Mouse (Mus musculus) liver, postnatal 0 days (tissue): ENCODE measurements around the gene Slc39a11. TPM values are rescaled to one million over a fixed set of nuclear protein-coding genes. Genes with fewer than 3 reads are reported as not detected.

Experiments
- ATAC-seq: fragments of 200-750 bp; cut with Nextera tagmentation; 2 replicates; pipeline ENCODE4 v1.8.0; 2017; ENCODE audit warnings: mild to moderate bottlenecking, moderate library complexity
- DNase-seq: peaks from one replicate; pipeline ENCODE4 v3.0.0-alpha.2; 2016
- H3K27ac ChIP-seq: fragments of 300-500 bp; sonication (generic); 2 replicates; pipeline ENCODE4 v1.5.1; 2014; ENCODE audit warnings: antibody characterized with exemption, moderate library complexity, mild to moderate bottlenecking, low read depth
- H3K27me3 ChIP-seq: fragments of 300-500 bp; sonication (generic); 2 replicates; pipeline ENCODE4 v1.6.1; 2014; ENCODE audit warnings: low read length, control low read depth, mixed read lengths; ENCODE audit not compliant: insufficient read depth
- H3K36me3 ChIP-seq: fragments of 300-500 bp; sonication (generic); replicated peaks from 2 replicates; pipeline ENCODE4 v1.6.1; 2014; ENCODE audit warnings: mild to moderate bottlenecking, control low read depth, low read length, moderate library complexity, mixed read lengths; ENCODE audit not compliant: insufficient read depth
- H3K4me1 ChIP-seq: fragments of 300-500 bp; sonication (generic); 2 replicates; pipeline ENCODE4 v1.6.1; 2014; ENCODE audit warnings: antibody characterized with exemption, mild to moderate bottlenecking, control low read depth; ENCODE audit not compliant: insufficient read depth
- H3K4me2 ChIP-seq: fragments of 300-500 bp; sonication (generic); 2 replicates; pipeline ENCODE4 v1.6.1; 2014; ENCODE audit warnings: low read depth, mild to moderate bottlenecking, low read length, moderate library complexity, mixed read lengths
- H3K4me3 ChIP-seq: fragments of 300-500 bp; sonication (generic); 2 replicates; pipeline ENCODE4 v1.5.1; 2014; ENCODE audit warnings: low read depth, low read length
- H3K9ac ChIP-seq: fragments of 300-500 bp; sonication (generic); replicated peaks from 2 replicates; pipeline ENCODE4 v1.6.1; 2014; ENCODE audit warnings: mild to moderate bottlenecking, moderate library complexity
- H3K9me3 ChIP-seq: fragments of 300-500 bp; sonication (generic); 2 replicates; pipeline ENCODE4 v1.6.1; 2016; ENCODE audit warnings: mild to moderate bottlenecking, control low read depth, low read length, mixed read lengths
- CTCF ChIP-seq: sonication (generic); IDR thresholded peaks from 2 replicates; pipeline ENCODE4 v1.5.1; 2016; ENCODE audit warnings: antibody characterized with exemption, low read depth
- EP300 ChIP-seq: IDR thresholded peaks from 2 replicates; pipeline ENCODE4 v1.6.1; 2016; ENCODE audit warnings: antibody characterized with exemption, low read depth, mild to moderate bottlenecking
- WGBS: fragments of 180-500 bp; shearing (Covaris S2); extraction: QIAGEN DNeasy Blood & Tissue Kit; methylation state at CpG from one replicate; pipeline ENCODE4 v1.1.7; 2014; ENCODE audit not compliant: insufficient replicate concordance; 5-methylcytosine and 5-hydroxymethylcytosine counted together
- polyA plus RNA-seq: library from polyadenylated mRNA; unstranded; fragments of >200 nt; fragmentation: Nextera tagmentation; extraction: Ambion mirVana; gene quantifications from 2 replicates; pipeline ENCODE4 v1.2.1, GENCODE M21; 2015

The Slc39a11 gene
- polyA plus RNA-seq, 1 experiment from 2014 or later, result 10.9 TPM

GRCm38 (mm10) chr11:113208521-113209072, 441.3 kb downstream of the Slc39a11 start:
- Histone ChIP-seq H3K36me3 (no peaks in the 10 kb centered on the region), H3K27ac (no peak overlapping the region), H3K27me3 (no peaks in the 10 kb centered on the region), H3K9ac (no peak overlapping the region), H3K9me3 (no peaks in the 10 kb centered on the region), H3K4me3 (no peak overlapping the region), H3K4me2 (no peak overlapping the region), H3K4me1 (no peaks in the 10 kb centered on the region)
- TF ChIP-seq EP300 (no peak), CTCF (no peak)
- WGBS, result 58% methylated on average over 18 of the region's 18 CpGs
- no peak for DNase-seq
- ATAC-seq, result no peak

GRCm38 (mm10) chr11:113207966-113208365, 441.9 kb downstream of the Slc39a11 start:
- no peak overlapping the region for H3K27ac ChIP-seq
- TF ChIP-seq EP300 (no peak), CTCF (no peak)
- no peaks in the 10 kb centered on the region for H3K36me3 ChIP-seq

GRCm38 (mm10) chr11:113206099-113206498, 443.8 kb downstream of the Slc39a11 start:
- TF ChIP-seq CTCF (no peak), EP300 (no peak)
- H3K27me3 ChIP-seq, result peaks cover 5% of the 10 kb centered on the region; the same call in 1 of the 2 replicates
- H3K9ac ChIP-seq, result no peak overlapping the region
- H3K27ac ChIP-seq, result no peak overlapping the region
- no peak overlapping the region for H3K4me3 ChIP-seq
- H3K4me1 ChIP-seq, result no peaks in the 10 kb centered on the region; the same call in 1 of the 2 replicates
- H3K36me3 ChIP-seq, result no peaks in the 10 kb centered on the region
- 73% methylated on average over 10 of the region's 10 CpGs for WGBS
- no peaks in the 10 kb centered on the region for H3K9me3 ChIP-seq
- H3K4me2 ChIP-seq, result no peak overlapping the region
- DNase-seq (no peak), ATAC-seq (no peak)

More at GRCm38 (mm10) chr11:113207966-113208365, 441.9 kb downstream of the Slc39a11 start:
- H3K4me2 ChIP-seq, result no peak overlapping the region
- DNase-seq, result no peak
- 71% methylated on average over 11 of the region's 14 CpGs for WGBS
- no peak for ATAC-seq
- no peak overlapping the region for H3K4me3 ChIP-seq
- no peak overlapping the region for H3K9ac ChIP-seq
- no peaks in the 10 kb centered on the region for H3K27me3 ChIP-seq
- no peaks in the 10 kb centered on the region for H3K4me1 ChIP-seq
- H3K9me3 ChIP-seq, result no peaks in the 10 kb centered on the region

GRCm38 (mm10) chr11:113203008-113203407, 446.9 kb downstream of the Slc39a11 start:
- Histone ChIP-seq H3K4me1 (no peaks in the 10 kb centered on the region; the same call in 1 of the 2 replicates), H3K27ac (no peak overlapping the region), H3K4me2 (no peak overlapping the region), H3K36me3 (no peaks in the 10 kb centered on the region), H3K9ac (no peak overlapping the region), H3K27me3 (peaks cover 19% of the 10 kb centered on the region), H3K9me3 (no peaks in the 10 kb centered on the region), H3K4me3 (no peak overlapping the region)
- TF ChIP-seq CTCF (no peak), EP300 (no peak)
- ATAC-seq, result no peak
- DNase-seq, result no peak
- 55% methylated on average over 7 of the region's 7 CpGs for WGBS

GRCm38 (mm10) chr11:113201470-113201997, 448.3 kb downstream of the Slc39a11 start:
- under 1% methylated on average over 42 of the region's 42 CpGs for WGBS
- Histone ChIP-seq H3K27me3 (peaks cover 19% of the 10 kb centered on the region), H3K4me2 (peak overlapping the region; percentile 82), H3K9me3 (no peaks in the 10 kb centered on the region), H3K36me3 (no peaks in the 10 kb centered on the region), H3K4me1 (no peaks in the 10 kb centered on the region; the same call in 1 of the 2 replicates), H3K9ac (peak overlapping the region; percentile 48), H3K27ac (no peak overlapping the region), H3K4me3 (peak overlapping the region; percentile 55)
- TF ChIP-seq CTCF (no peak), EP300 (no peak)
- DNase-seq, result peak; percentile 65
- peak; percentile 80 for ATAC-seq

GRCm38 (mm10) chr11:113200901-113201300, 449.0 kb downstream of the Slc39a11 start:
- H3K4me2 ChIP-seq, result peak overlapping the region; percentile 82
- peak overlapping the region; percentile 48; the same call in 1 of the 2 replicates for H3K9ac ChIP-seq
- no peaks in the 10 kb centered on the region for H3K9me3 ChIP-seq
- no peaks in the 10 kb centered on the region; the same call in 1 of the 2 replicates for H3K4me1 ChIP-seq
- no peak overlapping the region for H3K27ac ChIP-seq
- WGBS, result 13% methylated on average over 15 of the region's 15 CpGs
- no peaks in the 10 kb centered on the region for H3K36me3 ChIP-seq
- peak overlapping the region; percentile 55 for H3K4me3 ChIP-seq
- TF ChIP-seq EP300 (no peak), CTCF (no peak)
- ATAC-seq (no peak), DNase-seq (no peak)
- peaks cover 19% of the 10 kb centered on the region for H3K27me3 ChIP-seq
